ENCODE assay signal across 8 mouse cellular contexts in the genomic region with DNA sequence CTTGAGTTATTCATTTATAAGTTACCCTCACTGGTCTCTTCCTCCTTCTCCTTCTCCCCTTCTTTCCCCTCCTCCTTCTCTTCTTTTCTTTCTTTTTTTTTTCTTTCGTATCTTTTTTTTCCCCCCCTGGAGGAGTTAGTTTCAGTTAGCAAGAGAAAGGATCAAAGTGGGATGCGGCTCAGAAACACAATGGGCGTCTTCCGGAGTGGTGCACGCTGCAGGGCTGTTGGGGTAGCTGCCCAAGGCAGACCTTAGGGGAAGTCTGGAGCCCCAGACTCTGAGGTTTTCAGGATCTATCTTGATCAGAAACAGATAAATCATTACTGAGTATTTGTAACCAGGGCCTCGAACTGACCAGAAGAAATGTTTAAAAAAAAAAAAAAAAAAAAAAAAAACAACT. TPM values are rescaled to one million over a fixed set of nuclear protein-coding genes. Genes with fewer than 3 reads are reported as not detected.
DNase-seq lines count a peak whose midpoint lies in the region; ATAC-seq and TF ChIP-seq lines count a peak whose summit lies in the region.

No protein-coding gene starts in this region.

- no peak overlapping the region for H3K9ac ChIP-seq in forebrain, embryonic 16.5 days (replicated peaks; ENCODE audit: low read depth, low read length)

- no peaks in the 10 kb centered on the region for H3K36me3 ChIP-seq in C2C12 (ENCODE audit: control insufficient read depth, insufficient read depth)
- H3K36me3 ChIP-seq in forebrain, embryonic 16.5 days (ENCODE audit: control insufficient read depth, insufficient read depth) = no peaks in the 10 kb centered on the region
- peaks cover 20% of the 10 kb centered on the region for H3K36me3 ChIP-seq in midbrain, embryonic 10.5 days

- H3ac ChIP-seq in C2C12 (ENCODE audit: control insufficient read depth, insufficient read length, low read depth) = peak overlapping the region; percentile 16

- no peaks in the 10 kb centered on the region for H3K79me2 ChIP-seq in C2C12 (ENCODE audit: control insufficient read depth, insufficient read depth)

- WGBS in forebrain, embryonic 16.5 days = 2% methylated on average over 6 of the region's 6 CpGs
- WGBS in midbrain, embryonic 10.5 days = under 1% methylated on average over 6 of the region's 6 CpGs

- no peak for DNase-seq in gastrocnemius, adult 2 months
- DNase-seq in gastrocnemius, postnatal 10 days = no peak
- DNase-seq in midbrain, embryonic 10.5 days (ENCODE audit: low spot score) = peak; percentile 53
- no peak for DNase-seq in adrenal gland, adult 2 months
- DNase-seq in right cerebral cortex, postnatal 36 days (ENCODE audit: low spot score in 2 of 2) = no peak
- DNase-seq in spleen, postnatal 36 days (ENCODE audit: low spot score in 2 of 2) = no peak

- no peaks in the 10 kb centered on the region for H3K9me3 ChIP-seq in forebrain, embryonic 16.5 days (ENCODE audit: control insufficient read depth, low read length)
- no peaks in the 10 kb centered on the region for H3K9me3 ChIP-seq in midbrain, embryonic 10.5 days (replicated peaks)

- H3K27me3 ChIP-seq in C2C12 (ENCODE audit: control insufficient read depth, insufficient read depth, insufficient read length) = no peaks in the 10 kb centered on the region
- peaks cover 29% of the 10 kb centered on the region for H3K27me3 ChIP-seq in forebrain, embryonic 16.5 days (replicated peaks; ENCODE audit: control insufficient read depth, insufficient read depth, low read length)
- H3K27me3 ChIP-seq in midbrain, embryonic 10.5 days (ENCODE audit: low read depth, poor library complexity, severe bottlenecking) = peaks cover 7% of the 10 kb centered on the region; the same call in 1 of the 2 replicates

- H3K4me2 ChIP-seq in forebrain, embryonic 16.5 days (ENCODE audit: low read length) = peak overlapping the region; percentile 100

- H3K27ac ChIP-seq in gastrocnemius, adult 2 months = no peak overlapping the region
- H3K27ac ChIP-seq in forebrain, embryonic 16.5 days (ENCODE audit: low read length) = no peak overlapping the region
- peak overlapping the region; percentile 99 for H3K27ac ChIP-seq in midbrain, embryonic 10.5 days (replicated peaks)

- H3K4me3 ChIP-seq in gastrocnemius, adult 2 months = peak overlapping the region; percentile 86
- H3K4me3 ChIP-seq in C2C12 (ENCODE audit: insufficient read depth, poor library complexity, severe bottlenecking) = no peak overlapping the region
- no peak overlapping the region; the same call in 1 of the 2 replicates for H3K4me3 ChIP-seq in forebrain, embryonic 16.5 days (replicated peaks; ENCODE audit: low read length)
- peak overlapping the region; percentile 78 for H3K4me3 ChIP-seq in midbrain, embryonic 10.5 days

- H3K4me1 ChIP-seq in forebrain, embryonic 16.5 days (replicated peaks; ENCODE audit: control insufficient read depth, insufficient read depth, low read length) = peaks cover 16% of the 10 kb centered on the region
- peaks cover 73% of the 10 kb centered on the region for H3K4me1 ChIP-seq in midbrain, embryonic 10.5 days

- intact Hi-C loops in gastrocnemius, adult 2 months (cut with DNase I) = loop anchor here (5.0 kb wide), 1 partner anchor 74 kb away; no protein-coding TSS in a partner anchor

- no peak for ATAC-seq in forebrain, embryonic 16.5 days

- no peak for TF ChIP-seq CTCF in gastrocnemius, adult 2 months (IDR thresholded peaks at IDR 0.05)
- no peak for TF ChIP-seq CTCF in C2C12 (IDR thresholded peaks at IDR 0.05; ENCODE audit: control insufficient read depth, insufficient read depth, insufficient read length)

- H3K79me3 ChIP-seq in C2C12 (ENCODE audit: low read depth) = no peaks in the 10 kb centered on the region

TF ChIP-seq in C2C12, 6 proteins besides CTCF, POLR2A, EP300 and RAD21:
- no peak for TF ChIP-seq MAX (IDR thresholded peaks at IDR 0.05)
- no peak for TF ChIP-seq FOSL1 (IDR thresholded peaks at IDR 0.05; ENCODE audit: insufficient read depth, low read length, poor library complexity, severe bottlenecking)
- no peak for TF ChIP-seq USF1 (IDR thresholded peaks at IDR 0.05; ENCODE audit: low read depth)
- no peak for TF ChIP-seq MYOD1 (IDR thresholded peaks at IDR 0.05; ENCODE audit: control insufficient read depth, insufficient read length, low read depth)

RNA-seq across cellular contexts. Expression of a gene that starts 1.5 kb away (rescaled TPM):
- total RNA-seq in gastrocnemius, adult 2 months (2021) = under 1 TPM; 0.15 to 0.31 TPM
- total RNA-seq in gastrocnemius, postnatal 10 days (2021) = under 1 TPM; 0.49 to 0.95 TPM
- polyA plus RNA-seq in C2C12 (2012; fragmentation: generic; extraction: Trizol) = 0.59 TPM
- 0.19 and 0.21 TPM in 2 replicates for polyA plus RNA-seq in forebrain, embryonic 16.5 days (2015; fragmentation: Nextera tagmentation; extraction: Ambion mirVana)
- polyA plus RNA-seq in midbrain, embryonic 10.5 days (2016; fragmentation: Nextera tagmentation; extraction: Ambion mirVana) = 9.9 and 19.9 TPM in 2 replicates
- total RNA-seq in adrenal gland, adult 2 months (2021) = under 1 TPM; 0.17 to 0.21 TPM
- polyA plus RNA-seq in adrenal gland, adult 2 months (2012; rRNA removed) = 0.04 and 0.07 TPM in 2 replicates

Comparison
In these comparisons a context has a peak if more than half of its experiments do, and no peak if none do; other contexts are left out.
1. H3K4me3 ChIP-seq: peak in gastrocnemius, adult 2 months (single experiment) and midbrain, embryonic 10.5 days (single experiment); none in C2C12 (single experiment) and forebrain, embryonic 16.5 days (single experiment).